Mouse (Mus musculus) urinary bladder, postnatal 10 days (tissue): Measurements from ENCODE around the gene Atg2b.

Source experiments
- DNase-seq: peaks from one replicate; pipeline ENCODE4 v3.0.0; 2022; ENCODE audit warnings: low spot score

Atg2b gene

DNA sequence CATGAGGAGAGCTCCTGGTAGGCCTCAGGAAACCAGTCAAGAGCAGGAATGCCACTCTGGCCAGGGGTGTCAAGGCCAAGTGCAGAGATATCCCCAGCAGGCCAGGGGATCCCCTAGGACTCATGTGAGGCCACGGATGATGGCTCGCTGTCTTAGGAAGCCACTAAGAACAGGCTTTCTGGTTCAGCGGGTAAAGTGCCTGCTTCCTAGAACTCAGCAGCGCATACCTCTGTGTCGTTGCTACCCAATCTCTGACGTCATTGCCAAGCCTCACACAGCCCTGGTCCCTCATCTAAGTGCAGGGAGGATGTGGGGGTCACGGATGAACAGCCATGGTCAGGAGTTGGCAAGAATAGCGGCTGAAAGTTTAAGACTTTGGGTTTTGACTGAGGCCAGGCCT is 87.9 kb downstream of the Atg2b start:
- DNase-seq: no peak

DNA sequence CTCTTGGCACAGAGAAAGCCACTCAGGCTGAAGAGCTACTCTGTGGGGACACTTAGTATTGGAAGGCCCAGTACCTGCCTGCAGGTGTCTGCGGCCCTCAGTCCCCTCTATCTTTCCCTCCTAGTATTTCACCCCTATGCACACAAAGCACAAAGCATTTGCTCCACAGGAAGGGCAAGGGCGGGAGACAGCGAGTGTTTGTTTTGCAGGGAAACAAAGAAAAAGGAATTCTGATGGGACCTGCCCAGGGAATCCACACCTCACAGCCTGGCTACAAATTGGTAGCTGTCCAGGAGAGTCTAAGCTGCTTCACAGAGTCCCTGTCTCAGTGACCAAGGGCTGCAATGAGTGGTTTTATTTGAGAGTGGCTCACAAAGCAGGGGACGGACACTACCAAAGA is 91.5 kb downstream of the Atg2b start:
- DNase-seq: no peak

DNA sequence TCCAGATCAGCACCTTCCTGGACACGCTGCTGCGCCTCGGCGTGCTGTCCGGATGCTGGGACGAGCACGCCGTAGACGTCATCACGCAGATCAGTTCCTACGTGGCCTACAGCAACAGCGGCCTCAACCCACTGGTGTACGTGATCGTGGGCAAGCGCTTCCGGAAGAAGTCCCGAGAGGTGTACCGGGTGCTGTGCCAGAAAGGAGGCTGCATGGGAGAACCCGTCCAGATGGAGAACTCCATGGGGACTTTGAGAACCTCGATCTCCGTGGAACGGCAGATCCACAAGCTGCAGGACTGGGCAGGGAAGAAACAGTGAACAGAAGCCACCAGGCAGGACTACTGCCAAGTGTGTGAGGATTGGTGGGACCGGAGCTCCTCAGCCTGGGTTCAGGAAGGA is 92.7 kb downstream of the Atg2b start:
- no peak for DNase-seq

DNA sequence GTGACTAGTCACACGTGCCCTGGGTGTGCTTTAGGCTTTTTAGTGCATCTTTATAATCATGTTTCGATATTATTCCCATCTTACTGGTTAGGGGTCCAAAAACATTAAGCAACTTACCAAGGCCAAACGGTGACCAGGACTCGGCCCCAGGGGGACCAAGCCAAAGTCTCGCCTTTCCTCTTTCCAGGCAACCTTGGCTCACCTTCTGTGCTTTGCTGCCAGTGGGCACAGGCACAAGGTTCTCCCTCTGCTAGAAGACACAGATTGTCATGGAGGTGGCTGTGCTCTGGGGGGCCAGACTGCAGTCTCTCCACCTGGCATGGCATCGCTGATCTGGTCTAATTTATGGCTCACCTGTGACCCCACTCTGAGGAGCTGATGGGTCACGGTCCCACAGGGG is 94.2 kb downstream of the Atg2b start:
- no peak for DNase-seq

DNA sequence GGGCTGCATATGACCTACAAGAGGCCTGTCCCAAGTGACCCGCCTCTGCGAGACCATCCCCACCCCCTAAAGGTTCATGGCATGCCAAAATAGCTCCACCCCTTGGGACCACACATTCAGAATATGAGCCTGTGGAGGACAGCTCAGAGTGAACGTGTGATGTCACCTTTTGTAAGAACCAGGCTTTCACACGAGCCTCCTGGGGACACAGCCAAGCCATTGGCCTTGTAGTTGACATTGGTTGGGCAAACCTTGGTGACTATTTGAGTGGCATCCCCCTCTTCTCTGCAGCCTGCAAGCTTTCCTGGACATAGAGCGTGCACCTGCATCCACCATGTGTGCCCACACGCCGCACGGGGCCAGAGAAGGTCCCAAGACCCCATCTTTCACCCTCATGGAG is 97.5 kb downstream of the Atg2b start:
- DNase-seq: no peak

DNA sequence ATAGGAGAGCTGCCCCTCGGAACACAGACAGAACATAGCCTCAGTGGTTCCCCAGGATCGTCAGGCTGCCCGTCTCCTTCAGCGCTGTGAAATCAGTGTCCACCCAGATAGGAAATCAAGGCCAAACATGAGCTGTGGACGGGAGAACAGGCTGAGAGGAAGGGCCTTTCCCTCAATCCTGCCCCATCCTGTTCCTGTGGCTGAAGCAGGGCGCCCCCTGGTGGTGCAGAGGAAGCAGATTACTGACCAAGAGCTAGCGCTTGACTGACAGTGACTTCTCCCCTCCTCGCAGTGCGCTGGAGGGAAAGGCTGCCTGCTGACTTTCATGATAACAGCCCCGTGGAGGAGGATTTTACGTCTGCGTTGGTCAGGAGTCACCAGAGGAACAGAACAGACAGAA is 100.2 kb downstream of the Atg2b start:
- peak; percentile 37 for DNase-seq

DNA sequence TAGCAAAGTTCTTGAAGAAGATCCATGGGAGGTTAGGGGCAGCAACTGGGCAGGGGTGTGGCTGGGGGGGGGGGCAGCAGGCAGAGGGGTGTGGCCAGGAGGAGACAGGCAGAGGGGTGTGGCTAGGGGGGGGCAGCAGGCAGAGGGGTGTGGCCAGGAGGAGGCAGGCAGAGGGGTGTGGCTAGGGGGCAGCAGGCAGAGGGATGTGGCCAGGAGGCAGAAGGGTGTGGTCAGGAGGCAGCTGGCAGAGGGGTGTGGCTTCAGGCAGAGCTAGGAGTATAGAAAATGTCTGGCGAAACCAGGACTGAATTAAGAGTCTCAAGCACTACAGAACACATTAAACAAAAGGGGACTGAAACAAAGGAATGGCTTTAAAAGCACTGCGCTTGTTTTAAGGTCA is 101.5 kb downstream of the Atg2b start:
- DNase-seq: no peak

DNA sequence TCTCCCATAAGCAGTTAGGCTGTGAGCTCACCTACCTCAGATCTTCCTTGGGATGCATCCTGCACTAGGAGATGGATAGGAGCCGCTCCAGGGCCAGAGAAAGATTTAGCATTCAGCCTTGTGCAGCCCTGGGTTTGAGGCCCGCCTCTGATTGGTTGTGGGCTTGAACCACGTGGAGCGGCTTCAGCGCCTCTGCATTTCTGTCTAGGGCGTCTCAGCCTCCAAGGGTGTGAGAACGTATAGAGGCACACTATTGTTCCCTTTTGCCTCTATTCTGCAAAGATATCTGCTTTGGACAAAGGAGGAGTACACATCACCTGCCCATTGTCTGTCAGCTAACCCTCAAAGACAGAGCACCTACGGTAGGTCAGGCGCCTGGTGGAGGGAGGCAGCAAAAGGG is 102.5 kb downstream of the Atg2b start:
- DNase-seq: no peak

DNA sequence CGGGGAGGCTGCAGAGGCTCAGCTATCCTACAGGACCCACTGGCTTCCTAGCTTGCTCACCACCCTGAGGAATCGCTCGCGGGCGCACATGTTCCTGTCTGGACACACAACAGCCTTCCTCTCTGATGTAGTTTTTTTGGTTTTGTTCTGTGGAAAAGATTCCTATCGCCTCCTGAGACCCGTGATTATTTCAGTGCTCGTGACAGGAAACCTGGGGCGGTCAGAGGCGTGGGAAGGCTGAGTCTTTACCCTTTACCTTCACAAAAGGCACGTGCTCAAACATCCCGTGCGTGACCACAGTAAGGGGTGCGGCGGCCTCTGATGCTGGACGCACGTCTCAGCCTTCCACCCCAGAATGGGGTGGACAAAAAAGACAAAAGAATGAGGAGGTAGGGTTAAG is 104.5 kb downstream of the Atg2b start:
- DNase-seq: no peak

DNA sequence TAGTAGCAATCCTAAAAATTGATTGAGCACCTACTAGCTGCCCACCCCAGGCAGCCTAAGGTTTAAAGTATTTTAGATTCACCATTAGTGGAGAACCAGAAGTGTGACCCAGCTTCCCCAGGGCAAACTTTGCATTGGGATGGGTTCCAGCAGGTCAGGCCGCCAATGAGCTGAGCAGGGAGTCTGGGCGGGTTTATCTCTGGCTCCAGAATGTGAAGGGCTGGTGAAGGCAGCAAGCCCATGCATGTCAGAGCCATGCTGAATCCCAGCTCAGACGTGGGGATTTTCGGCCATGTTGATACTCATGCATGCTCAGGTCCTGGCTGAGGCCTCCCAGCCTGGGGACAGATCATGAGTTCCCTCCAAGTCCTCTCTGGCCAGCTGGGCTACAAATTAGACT is 110.7 kb downstream of the Atg2b start:
- no peak for DNase-seq

DNA sequence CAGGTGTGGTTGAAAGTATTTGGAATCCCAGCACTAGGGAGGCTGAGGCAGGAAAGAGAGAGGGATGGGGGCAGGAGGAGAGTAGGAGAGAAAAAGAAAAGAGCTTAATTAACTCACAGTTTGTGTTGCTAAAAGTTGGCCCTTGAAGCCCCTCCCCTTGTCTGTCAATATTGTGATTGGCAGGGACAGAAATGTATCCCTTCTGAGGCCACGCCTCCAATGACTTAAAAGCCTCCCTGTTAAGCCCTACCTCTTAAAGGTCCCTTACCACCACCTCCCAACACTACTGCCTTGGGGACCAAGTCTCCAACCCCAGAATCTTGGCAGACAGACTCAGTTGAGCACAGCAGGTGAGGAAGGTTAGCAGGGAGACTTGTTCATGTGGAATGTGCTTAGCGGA is 112.4 kb downstream of the Atg2b start:
- no peak for DNase-seq

DNA sequence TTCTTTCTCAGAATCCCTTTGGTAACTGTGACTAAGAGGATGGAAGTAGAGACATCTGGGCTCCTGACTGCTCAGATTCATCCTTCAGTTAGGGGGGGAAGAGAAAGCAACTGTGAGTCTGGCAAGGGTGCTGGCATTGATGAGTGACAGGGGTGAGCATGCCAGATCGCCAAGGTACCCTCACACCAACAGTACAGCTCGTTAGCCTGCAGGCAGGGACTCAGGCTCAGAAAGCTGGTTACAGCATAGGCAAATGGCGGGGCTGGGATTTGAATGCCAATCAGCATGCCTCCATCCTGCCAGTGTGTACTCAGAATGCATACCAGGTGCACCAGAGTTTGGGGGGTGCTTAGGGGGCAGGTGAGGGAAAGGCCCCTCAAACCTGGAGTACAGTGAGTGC is 113.1 kb downstream of the Atg2b start:
- DNase-seq: no peak
